Mouse (Mus musculus) T-helper 17 cell (primary cell): ENCODE measurements around the gene Leng8.

Source experiments
- in situ Hi-C, 2 experiments: fragments of 300-600 bp; cut with MboI, MseI; formaldehyde crosslinking; loops; 1 replicate in 1 of 2; 2 replicates in 1 of 2; pipeline ENCODE4 v1.15.1; 2025; ENCODE audit warnings: high pct_unique_total_duplicates in 2 of 2

Gene Leng8

GRCm38 (mm10) chr7:4178438-4178837 lies 41.6 kb downstream of the Leng8 start:
- in situ Hi-C loops = loop anchor here in 1 of 2 experiments (5.0 kb wide), 1 partner anchor 39 kb away; no protein-coding TSS in a partner anchor
